Mouse (Mus musculus): Measurements from ENCODE around the gene Cadm3.

Cadm3 gene

GRCm38 (mm10) chr1:173367356-173368046, at the start of gene Cadm3:
Gene Cadm3 (minus strand): TSS chr1:173367695.
- DNase-seq: no peak

- DNase-seq: no peak
Measured at GRCm38 (mm10) chr1:173414631-173415030, 47.1 kb upstream of the Cadm3 start.

- no peak for DNase-seq
Measured at GRCm38 (mm10) chr1:173411863-173412262, 44.4 kb upstream of the Cadm3 start.

GRCm38 (mm10) chr1:173409066-173409465, 41.6 kb upstream of the Cadm3 start:
- no peak for DNase-seq

GRCm38 (mm10) chr1:173404696-173405309, 37.3 kb upstream of the Cadm3 start:
- DNase-seq: no peak

- DNase-seq: peak; percentile 60
Measured at GRCm38 (mm10) chr1:173398323-173398970, 31.0 kb upstream of the Cadm3 start.

- DNase-seq: no peak
Measured at GRCm38 (mm10) chr1:173391754-173392153, 24.3 kb upstream of the Cadm3 start.

- no peak for DNase-seq
Measured at GRCm38 (mm10) chr1:173389901-173390401, 22.5 kb upstream of the Cadm3 start.

GRCm38 (mm10) chr1:173389431-173389830, 21.9 kb upstream of the Cadm3 start:
- no peak for DNase-seq

- DNase-seq: no peak
Measured at GRCm38 (mm10) chr1:173381436-173381835, 13.9 kb upstream of the Cadm3 start.

- DNase-seq: peak; percentile 22
Measured at GRCm38 (mm10) chr1:173377380-173378112, 10.1 kb upstream of the Cadm3 start.

GRCm38 (mm10) chr1:173374020-173374419, 6.5 kb upstream of the Cadm3 start:
- DNase-seq: no peak

GRCm38 (mm10) chr1:173371586-173371985, 4.1 kb upstream of the Cadm3 start:
- no peak for DNase-seq

GRCm38 (mm10) chr1:173370456-173370855, 3.0 kb upstream of the Cadm3 start:
- DNase-seq: no peak

- DNase-seq: no peak
Measured at GRCm38 (mm10) chr1:173369611-173370010, 2.1 kb upstream of the Cadm3 start.

- no peak for DNase-seq
Measured at GRCm38 (mm10) chr1:173366701-173367355, 667 bp downstream of the Cadm3 start.

GRCm38 (mm10) chr1:173365970-173366409, 1.5 kb downstream of the Cadm3 start:
- DNase-seq: no peak

GRCm38 (mm10) chr1:173364125-173364800, 3.2 kb downstream of the Cadm3 start:
- no peak for DNase-seq

- no peak for DNase-seq
Measured at GRCm38 (mm10) chr1:173363436-173363835, 4.1 kb downstream of the Cadm3 start.

GRCm38 (mm10) chr1:173361651-173362050, 5.8 kb downstream of the Cadm3 start:
- DNase-seq: peak; percentile 38

- DNase-seq: no peak
Measured at GRCm38 (mm10) chr1:173359590-173360290, 7.8 kb downstream of the Cadm3 start.
